Mouse (Mus musculus) bone marrow macrophage, adult 2 months (primary cell): ENCODE measurements around the gene Gabpb1.

Experiments
- CTCF ChIP-seq: IDR thresholded peaks from 2 replicates; pipeline ENCODE4 v1.5.1; 2012; ENCODE audit warnings: low read depth, mild to moderate bottlenecking, low read length, moderate library complexity
- POLR2A ChIP-seq: IDR thresholded peaks from 2 replicates; pipeline ENCODE4 v1.6.1; 2012; ENCODE audit warnings: mild to moderate bottlenecking, low read depth, low read length, borderline replicate concordance

DNA sequence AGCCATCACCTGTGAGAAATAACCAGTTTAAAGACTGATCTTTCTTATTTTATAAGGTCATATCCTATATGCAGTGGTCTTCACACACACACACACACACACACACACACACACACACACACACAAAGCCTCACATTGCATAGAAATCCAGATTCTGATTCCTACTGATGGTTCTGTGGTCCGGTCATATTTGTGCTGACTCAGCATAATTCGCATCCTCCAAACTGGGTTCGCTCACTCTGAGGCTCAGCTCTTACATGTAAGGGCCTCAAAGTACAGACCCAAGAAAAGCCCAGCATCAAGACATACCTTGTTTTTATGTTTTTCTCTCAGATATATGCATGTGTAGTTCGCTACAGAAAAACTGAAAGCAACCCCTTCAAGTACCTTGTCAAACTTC is 84.8 kb downstream of the Gabpb1 start:
- TF ChIP-seq POLR2A (no peak), CTCF (no peak)
